Mouse (Mus musculus): Measurements from ENCODE around the gene Best1. TPM values are rescaled to one million over a fixed set of nuclear protein-coding genes. Genes with fewer than 3 reads are reported as not detected.
A peak's percentile ranks its signal among the peaks of the same experiment; 100 is the strongest.
"Not testable (repeated sequence)": the region's sequence is repeated elsewhere in the genome, so short reads cannot be mapped to it uniquely, and the experiment has no call there.

Gene Best1
- polyA plus RNA-seq, 1 experiment from 2014 or later = 1.5 TPM

DNA sequence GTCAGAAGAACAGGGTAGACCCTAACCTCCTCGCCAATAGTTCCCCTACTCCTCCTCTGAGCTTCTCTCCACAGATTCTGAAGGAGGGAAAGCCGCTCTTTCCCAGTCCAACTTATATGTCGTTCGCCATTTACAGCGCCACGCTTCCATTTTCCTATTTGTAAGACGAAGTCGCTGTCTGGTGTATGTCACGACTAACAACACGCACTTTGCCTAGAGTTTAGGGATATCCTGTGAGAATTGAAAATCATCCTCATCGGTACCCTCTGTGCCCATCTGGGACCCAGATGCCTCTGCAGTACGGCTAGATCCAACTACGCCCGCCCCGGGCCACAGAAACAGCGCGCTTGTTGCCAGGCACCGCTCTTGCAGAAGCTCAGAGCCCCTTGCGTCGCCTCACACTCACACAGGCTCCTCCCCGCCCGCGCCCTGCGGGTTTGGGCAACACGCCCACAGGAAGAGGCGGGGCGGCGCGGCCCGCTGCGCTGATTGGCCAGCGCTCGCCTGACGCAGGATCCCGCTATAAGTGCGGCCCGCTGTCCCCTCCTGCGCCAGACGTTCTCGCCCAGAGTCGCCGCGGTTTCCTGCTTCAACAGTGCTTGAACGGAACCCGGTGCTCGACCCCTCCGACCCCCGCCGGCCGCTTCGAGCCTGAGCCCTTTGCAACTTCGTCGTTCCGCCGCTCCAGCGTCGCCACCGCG, 19.1 kb downstream of the Best1 start:
- ATAC-seq (ENCODE audit: insufficient read depth, low FRiP score, low TSS enrichment) (peak; percentile 100), DNase-seq (ENCODE audit: low spot score) (peak; percentile 99)
- H3K27me3 ChIP-seq (ENCODE audit: control insufficient read depth, insufficient read depth, low read length) = no peaks in the 10 kb centered on the region
- H3K4me3 ChIP-seq (ENCODE audit: low read depth, low read length) = peak overlapping the region; percentile 82
- H3K36me3 ChIP-seq (ENCODE audit: control insufficient read depth, insufficient read depth, low read length) = peaks cover 4% of the 10 kb centered on the region
- WGBS = 1% methylated on average over 57 of the region's 59 CpGs
- peak overlapping the region; percentile 76 for H3K9ac ChIP-seq (ENCODE audit: low read length)
- H3K4me2 ChIP-seq (ENCODE audit: low read depth) = peak overlapping the region; percentile 72
- H3K27ac ChIP-seq (ENCODE audit: low read depth, low read length) = peak overlapping the region; percentile 85
- no peaks in the 10 kb centered on the region for H3K9me3 ChIP-seq (ENCODE audit: control insufficient read depth, low read length)
- H3K4me1 ChIP-seq (ENCODE audit: control insufficient read depth, insufficient read depth, low read length) = peaks cover 7% of the 10 kb centered on the region

DNA sequence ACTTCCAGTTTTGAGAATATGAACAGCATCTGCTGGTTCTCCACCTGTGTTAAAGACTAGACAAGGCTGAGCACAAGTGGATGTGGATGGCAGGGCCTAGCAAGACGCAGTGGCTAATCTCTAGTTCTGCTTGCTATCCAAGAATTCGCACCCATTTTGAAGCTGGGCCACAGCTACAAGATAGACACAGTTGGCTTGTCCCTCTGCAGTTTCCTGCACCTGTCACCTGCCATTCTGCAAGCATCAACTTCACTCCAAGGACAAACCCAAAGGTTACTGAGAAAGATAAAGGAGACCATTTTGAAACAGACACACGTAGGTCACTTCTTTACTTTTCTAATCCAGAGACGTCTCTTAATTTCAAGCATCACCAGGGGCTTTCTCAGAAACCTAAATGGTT, 19.8 kb downstream of the Best1 start:
- no peak for ATAC-seq (ENCODE audit: insufficient read depth, low FRiP score, low TSS enrichment)
- Histone ChIP-seq H3K9ac (ENCODE audit: low read length) (peak overlapping the region; percentile 76), H3K27ac (ENCODE audit: low read depth, low read length) (no peak overlapping the region), H3K4me2 (ENCODE audit: low read depth) (peak overlapping the region; percentile 72), H3K9me3 (ENCODE audit: control insufficient read depth, low read length) (no peaks in the 10 kb centered on the region), H3K4me1 (ENCODE audit: control insufficient read depth, insufficient read depth, low read length) (peaks cover 7% of the 10 kb centered on the region), H3K36me3 (ENCODE audit: control insufficient read depth, insufficient read depth, low read length) (peaks cover 4% of the 10 kb centered on the region), H3K4me3 (ENCODE audit: low read depth, low read length) (no peak overlapping the region), H3K27me3 (ENCODE audit: control insufficient read depth, insufficient read depth, low read length) (no peaks in the 10 kb centered on the region)
- WGBS = 63% methylated on average over 4 of the region's 4 CpGs
- DNase-seq (ENCODE audit: low spot score) = no peak

DNA sequence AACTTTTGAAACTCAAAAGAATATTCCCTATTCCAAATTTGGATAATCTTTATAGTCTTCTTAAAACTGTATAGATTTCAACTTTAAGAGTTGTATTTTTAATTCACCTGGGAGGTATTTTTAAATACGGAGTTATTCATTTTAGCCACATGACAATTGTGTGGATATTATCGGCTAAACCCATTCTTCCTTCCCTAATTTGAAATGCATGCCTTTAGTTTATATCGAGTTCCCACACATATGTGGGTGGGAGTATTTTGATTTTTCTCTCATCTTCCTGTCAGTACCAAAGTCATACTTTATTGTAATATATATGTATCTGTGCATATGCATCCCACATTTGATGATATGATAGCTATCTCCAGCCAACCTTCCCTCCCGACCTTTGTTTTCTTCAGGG, 21.2 kb downstream of the Best1 start, which contains the start of gene Fth1:
Gene Fth1, plus strand, starts transcription at position 341 of the 400 bp plus-strand sequence.
- H3K4me2 ChIP-seq (ENCODE audit: low read depth) = no peak within 1 kb of the TSS
- H3K36me3 ChIP-seq (ENCODE audit: control insufficient read depth, insufficient read depth, low read length) = peaks cover 2% of the 10 kb centered on the region
- DNase-seq (ENCODE audit: low spot score) = no peak
- H3K4me1 ChIP-seq (ENCODE audit: control insufficient read depth, insufficient read depth, low read length) = peaks cover 7% of the 10 kb centered on the region
- ATAC-seq (ENCODE audit: insufficient read depth, low FRiP score, low TSS enrichment) = no peak
- 90% methylated on average over 4 of the region's 4 CpGs for WGBS
- no peaks in the 10 kb centered on the region for H3K9me3 ChIP-seq (ENCODE audit: control insufficient read depth, low read length)
- H3K27me3 ChIP-seq (ENCODE audit: control insufficient read depth, insufficient read depth, low read length) = no peaks in the 10 kb centered on the region
- no peak within 1 kb of the TSS for H3K27ac ChIP-seq (ENCODE audit: low read depth, low read length)
- no peak within 1 kb of the TSS for H3K4me3 ChIP-seq (ENCODE audit: low read depth, low read length)
- H3K9ac ChIP-seq (ENCODE audit: low read length) = no peak within 1 kb of the TSS

DNA sequence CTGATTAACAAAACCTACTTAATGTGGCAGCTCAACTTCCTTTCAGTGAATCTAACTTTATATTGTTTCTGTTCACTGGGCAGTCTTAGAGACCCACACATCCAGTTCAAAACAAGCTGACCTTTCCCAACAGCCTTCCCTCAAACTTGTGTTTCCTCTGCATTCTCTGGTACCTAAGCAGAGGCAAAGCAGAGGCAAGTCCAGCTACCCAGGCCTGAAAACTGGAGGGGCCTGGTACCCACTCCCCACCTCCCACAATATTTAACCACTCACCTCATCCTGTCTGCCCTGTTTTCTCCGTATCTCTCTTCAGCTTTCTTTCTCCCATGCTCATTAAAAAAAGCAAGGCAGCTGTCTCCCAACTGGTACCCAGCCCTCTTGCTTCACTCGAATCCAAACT, 22.3 kb downstream of the Best1 start:
- Histone ChIP-seq H3K4me2 (ENCODE audit: low read depth) (no peak overlapping the region), H3K27ac (ENCODE audit: low read depth, low read length) (no peak overlapping the region), H3K4me3 (ENCODE audit: low read depth, low read length) (no peak overlapping the region), H3K4me1 (ENCODE audit: control insufficient read depth, insufficient read depth, low read length) (peaks cover 7% of the 10 kb centered on the region), H3K36me3 (ENCODE audit: control insufficient read depth, insufficient read depth, low read length) (no peaks in the 10 kb centered on the region), H3K9ac (ENCODE audit: low read length) (no peak overlapping the region), H3K27me3 (ENCODE audit: control insufficient read depth, insufficient read depth, low read length) (no peaks in the 10 kb centered on the region), H3K9me3 (ENCODE audit: control insufficient read depth, low read length) (no peaks in the 10 kb centered on the region)
- DNase-seq (ENCODE audit: low spot score) (no peak), ATAC-seq (ENCODE audit: insufficient read depth, low FRiP score, low TSS enrichment) (no peak)
- WGBS = 86% methylated on average over 2 of the region's 2 CpGs

DNA sequence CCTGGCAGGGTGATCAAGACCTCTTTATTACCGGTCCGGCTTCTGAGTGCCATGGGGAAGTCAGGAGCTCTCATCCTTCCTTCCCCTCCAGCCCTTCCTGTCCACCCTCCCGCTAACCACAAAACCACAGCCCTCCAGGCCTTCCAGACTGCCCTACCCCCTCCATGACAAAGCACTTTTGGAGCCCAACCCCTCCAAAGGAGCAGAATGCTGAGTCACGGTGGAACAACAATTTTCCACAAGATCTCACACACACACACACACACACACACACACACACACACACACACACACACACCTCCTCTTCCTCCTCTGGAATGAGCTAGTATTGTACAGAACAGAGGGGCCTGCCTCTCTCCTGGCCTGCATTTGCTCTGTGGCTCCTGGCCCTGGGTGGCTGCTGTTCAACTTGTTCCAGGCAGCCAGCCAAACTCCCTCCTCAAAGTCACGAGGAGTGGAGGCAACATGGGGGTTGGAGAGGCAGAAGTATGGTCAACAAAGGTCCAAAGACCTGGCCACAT, 22.9 kb downstream of the Best1 start:
- H3K4me3 ChIP-seq (ENCODE audit: low read depth, low read length) = no peak overlapping the region
- H3K4me1 ChIP-seq (ENCODE audit: control insufficient read depth, insufficient read depth, low read length) = peaks cover 2% of the 10 kb centered on the region
- no peaks in the 10 kb centered on the region for H3K36me3 ChIP-seq (ENCODE audit: control insufficient read depth, insufficient read depth, low read length)
- no peak overlapping the region for H3K27ac ChIP-seq (ENCODE audit: low read depth, low read length)
- H3K9ac ChIP-seq (ENCODE audit: low read length) = no peak overlapping the region
- DNase-seq (ENCODE audit: low spot score) (no peak), ATAC-seq (ENCODE audit: insufficient read depth, low FRiP score, low TSS enrichment) (no peak)
- WGBS = 65% methylated on average over 5 of the region's 5 CpGs
- no peaks in the 10 kb centered on the region for H3K27me3 ChIP-seq (ENCODE audit: control insufficient read depth, insufficient read depth, low read length)
- H3K4me2 ChIP-seq (ENCODE audit: low read depth) = no peak overlapping the region
- no peaks in the 10 kb centered on the region for H3K9me3 ChIP-seq (ENCODE audit: control insufficient read depth, low read length)

DNA sequence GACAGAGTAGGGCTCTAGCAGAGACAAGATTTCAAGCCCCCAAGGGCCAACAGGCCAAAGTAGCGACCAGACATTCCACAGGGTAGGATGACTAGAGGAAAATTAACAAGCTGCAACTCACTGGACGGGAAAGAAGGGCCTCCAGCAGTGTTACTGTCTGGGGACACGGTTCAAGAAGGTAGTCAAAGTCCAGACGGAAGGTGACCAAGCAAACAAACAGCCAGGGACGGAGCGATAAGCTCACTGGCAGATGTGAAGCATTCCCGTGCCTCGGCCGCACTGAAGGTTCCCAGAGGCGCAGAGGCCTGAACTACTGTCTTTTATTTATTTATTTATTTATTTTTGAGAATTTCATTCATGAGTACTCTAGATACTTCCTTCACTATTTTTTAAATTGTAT, 24.3 kb downstream of the Best1 start:
- H3K4me1 ChIP-seq (ENCODE audit: control insufficient read depth, insufficient read depth, low read length) = no peaks in the 10 kb centered on the region
- H3K9ac ChIP-seq (ENCODE audit: low read length) = no peak overlapping the region
- H3K27ac ChIP-seq (ENCODE audit: low read depth, low read length) = no peak overlapping the region
- no peaks in the 10 kb centered on the region for H3K9me3 ChIP-seq (ENCODE audit: control insufficient read depth, low read length)
- H3K4me2 ChIP-seq (ENCODE audit: low read depth) = no peak overlapping the region
- H3K4me3 ChIP-seq (ENCODE audit: low read depth, low read length) = no peak overlapping the region
- no peak for DNase-seq (ENCODE audit: low spot score)
- no peaks in the 10 kb centered on the region for H3K27me3 ChIP-seq (ENCODE audit: control insufficient read depth, insufficient read depth, low read length)
- H3K36me3 ChIP-seq (ENCODE audit: control insufficient read depth, insufficient read depth, low read length) = no peaks in the 10 kb centered on the region
- WGBS = 77% methylated on average over 10 of the region's 10 CpGs
- ATAC-seq (ENCODE audit: insufficient read depth, low FRiP score, low TSS enrichment) = no peak

DNA sequence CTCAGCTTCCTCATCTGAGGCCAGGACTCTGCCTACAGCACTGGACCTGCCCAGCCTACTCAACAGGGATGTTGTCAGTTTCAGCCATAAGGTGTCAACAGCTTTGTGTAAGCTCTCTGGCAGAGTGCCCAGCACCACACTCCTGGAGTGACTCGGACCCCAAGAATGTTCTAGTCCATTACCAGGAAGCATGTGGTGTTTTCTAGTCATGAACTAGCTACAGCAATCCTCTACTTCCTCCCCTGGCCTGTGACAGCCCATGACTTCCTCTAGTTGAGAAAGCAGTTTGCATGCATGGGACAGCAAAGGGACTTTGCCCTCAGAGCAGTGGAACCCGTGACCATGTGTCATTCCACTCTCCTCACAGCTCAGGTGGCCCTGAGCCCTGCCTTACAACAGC, 26.6 kb downstream of the Best1 start:
- not testable (repeated sequence) for ATAC-seq (ENCODE audit: insufficient read depth, low FRiP score, low TSS enrichment); H3K4me3 ChIP-seq (ENCODE audit: low read depth, low read length); H3K36me3 ChIP-seq (ENCODE audit: control insufficient read depth, insufficient read depth, low read length); H3K4me2 ChIP-seq (ENCODE audit: low read depth); H3K9me3 ChIP-seq (ENCODE audit: control insufficient read depth, low read length); H3K9ac ChIP-seq (ENCODE audit: low read length); H3K27me3 ChIP-seq (ENCODE audit: control insufficient read depth, insufficient read depth, low read length); H3K4me1 ChIP-seq (ENCODE audit: control insufficient read depth, insufficient read depth, low read length); DNase-seq (ENCODE audit: low spot score); H3K27ac ChIP-seq (ENCODE audit: low read depth, low read length)
- WGBS = 83% methylated on average over 2 of the region's 2 CpGs

DNA sequence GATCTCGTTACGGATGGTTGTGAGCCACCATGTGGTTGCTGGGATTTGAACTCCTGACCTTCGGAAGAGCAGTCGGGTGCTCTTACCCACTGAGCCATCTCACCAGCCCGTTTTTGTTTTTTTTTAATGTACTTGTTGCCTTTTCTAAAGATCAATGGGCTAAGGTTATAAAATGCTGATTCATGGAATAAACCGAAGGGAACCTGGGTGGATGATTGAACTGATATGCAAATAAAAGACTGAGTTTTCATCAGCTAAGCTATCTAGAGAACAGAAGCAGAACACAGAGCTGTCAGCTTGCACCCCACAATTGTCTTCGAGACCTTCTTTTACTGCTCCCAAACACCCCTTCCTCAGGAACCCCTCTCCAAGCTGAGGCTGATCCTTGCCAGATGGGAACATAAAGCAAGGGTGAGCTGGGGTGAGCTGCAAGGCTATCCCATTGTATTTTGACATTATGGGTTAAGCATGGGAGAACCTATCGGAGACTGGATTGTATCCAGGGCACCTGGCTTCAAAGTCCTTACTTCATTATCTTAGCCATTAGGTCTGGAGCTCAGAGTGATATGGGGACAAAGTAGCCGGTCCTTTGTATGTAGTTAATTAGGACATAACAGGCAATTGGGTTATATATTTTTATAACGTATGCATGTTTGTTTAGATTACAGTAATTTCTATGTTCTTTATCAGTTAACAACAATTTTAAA, 33.2 kb downstream of the Best1 start:
- Histone ChIP-seq H3K27ac (ENCODE audit: low read depth, low read length) (no peak overlapping the region), H3K36me3 (ENCODE audit: control insufficient read depth, insufficient read depth, low read length) (no peaks in the 10 kb centered on the region), H3K9me3 (ENCODE audit: control insufficient read depth, low read length) (no peaks in the 10 kb centered on the region), H3K4me3 (ENCODE audit: low read depth, low read length) (no peak overlapping the region), H3K27me3 (ENCODE audit: control insufficient read depth, insufficient read depth, low read length) (no peaks in the 10 kb centered on the region), H3K9ac (ENCODE audit: low read length) (no peak overlapping the region), H3K4me1 (ENCODE audit: control insufficient read depth, insufficient read depth, low read length) (no peaks in the 10 kb centered on the region), H3K4me2 (ENCODE audit: low read depth) (no peak overlapping the region)
- 80% methylated on average over 9 of the region's 10 CpGs for WGBS
- no peak for DNase-seq (ENCODE audit: low spot score)
- ATAC-seq (ENCODE audit: insufficient read depth, low FRiP score, low TSS enrichment) = no peak

Data from neural tube, embryonic 11.5 days (tissue).